Mouse (Mus musculus) heart, embryonic 13.5 days (tissue): Measurements from ENCODE around the gene Brd1. TPM values are rescaled to one million over a fixed set of nuclear protein-coding genes. Genes with fewer than 3 reads are reported as not detected.

Experiments
- ATAC-seq: fragments of 200-750 bp; cut with Nextera tagmentation; 2 replicates; pipeline ENCODE4 v1.8.0; 2017; ENCODE audit warnings: moderate TSS enrichment; ENCODE audit not compliant: insufficient number of reproducible peaks, low FRiP score, low TSS enrichment; ENCODE audit errors: extremely low read depth
- H3K27ac ChIP-seq: fragments of 300-500 bp; sonication (generic); replicated peaks from 2 replicates; pipeline ENCODE4 v1.5.1; 2015; ENCODE audit warnings: moderate library complexity, mild to moderate bottlenecking, inconsistent platforms
- H3K27me3 ChIP-seq: fragments of 300-500 bp; sonication (generic); replicated peaks from 2 replicates; pipeline ENCODE4 v1.6.1; 2015; ENCODE audit warnings: mild to moderate bottlenecking, inconsistent platforms
- H3K36me3 ChIP-seq: fragments of 300-500 bp; sonication (generic); 2 replicates; pipeline ENCODE4 v1.6.1; 2015; ENCODE audit warnings: mild to moderate bottlenecking, inconsistent platforms
- H3K4me1 ChIP-seq: fragments of 300-500 bp; sonication (generic); 2 replicates; pipeline ENCODE4 v1.6.1; 2015; ENCODE audit warnings: inconsistent platforms
- H3K4me2 ChIP-seq: fragments of 300-500 bp; sonication (generic); 2 replicates; pipeline ENCODE4 v1.6.1; 2015; ENCODE audit warnings: inconsistent platforms, mild to moderate bottlenecking, moderate library complexity
- H3K4me3 ChIP-seq: fragments of 300-500 bp; sonication (generic); 2 replicates; pipeline ENCODE4 v1.5.1; 2015; ENCODE audit warnings: moderate library complexity, mild to moderate bottlenecking, inconsistent platforms
- H3K9ac ChIP-seq: fragments of 300-500 bp; sonication (generic); 2 replicates; pipeline ENCODE4 v1.6.1; 2015; ENCODE audit warnings: inconsistent platforms, mild to moderate bottlenecking, moderate library complexity
- H3K9me3 ChIP-seq: fragments of 300-500 bp; sonication (generic); 2 replicates; pipeline ENCODE4 v1.6.1; 2016; ENCODE audit warnings: inconsistent platforms
- WGBS: fragments of 180-500 bp; shearing (Covaris S2); methylation state at CpG from one replicate; pipeline ENCODE4 v1.1.7; 2015; ENCODE audit warnings: mixed read lengths; 5-methylcytosine and 5-hydroxymethylcytosine counted together
- polyA plus RNA-seq: library from polyadenylated mRNA; unstranded; fragments of >200 nt; fragmentation: Nextera tagmentation; extraction: Ambion mirVana; gene quantifications from 2 replicates; pipeline ENCODE4 v1.2.1, GENCODE M21; 2015

The Brd1 gene
- polyA plus RNA-seq, 1 experiment from 2014 or later = 10.4 TPM

DNA sequence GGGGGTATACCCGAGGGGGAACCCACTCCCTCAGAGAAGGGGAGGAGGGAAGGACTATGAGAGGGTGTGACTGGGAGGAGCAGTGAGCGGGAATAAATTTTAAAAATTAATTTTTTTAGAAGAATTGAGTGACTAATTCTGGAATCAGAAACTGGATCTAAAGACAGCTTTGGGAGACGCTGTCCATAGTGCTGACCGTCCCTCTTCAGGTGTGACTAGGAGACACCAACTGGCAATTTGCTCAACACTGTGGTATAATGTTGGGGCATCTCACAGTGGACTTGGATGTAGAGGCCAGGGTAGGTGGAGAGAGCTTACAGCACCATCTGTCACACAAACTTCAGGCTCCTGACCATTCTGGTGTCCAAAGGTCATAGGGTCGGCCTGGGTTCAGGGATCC is 82.0 kb downstream of the Brd1 start:
- H3K27ac ChIP-seq = no peak overlapping the region
- no peak overlapping the region for H3K4me3 ChIP-seq
- no peak overlapping the region for H3K9ac ChIP-seq
- no peak for ATAC-seq
- no peak overlapping the region for H3K4me2 ChIP-seq
- no peaks in the 10 kb centered on the region for H3K36me3 ChIP-seq
- WGBS = 53% methylated on average over 5 of the region's 5 CpGs
- H3K4me1 ChIP-seq = no peaks in the 10 kb centered on the region
- H3K9me3 ChIP-seq = no peaks in the 10 kb centered on the region
- H3K27me3 ChIP-seq = peaks cover 16% of the 10 kb centered on the region

DNA sequence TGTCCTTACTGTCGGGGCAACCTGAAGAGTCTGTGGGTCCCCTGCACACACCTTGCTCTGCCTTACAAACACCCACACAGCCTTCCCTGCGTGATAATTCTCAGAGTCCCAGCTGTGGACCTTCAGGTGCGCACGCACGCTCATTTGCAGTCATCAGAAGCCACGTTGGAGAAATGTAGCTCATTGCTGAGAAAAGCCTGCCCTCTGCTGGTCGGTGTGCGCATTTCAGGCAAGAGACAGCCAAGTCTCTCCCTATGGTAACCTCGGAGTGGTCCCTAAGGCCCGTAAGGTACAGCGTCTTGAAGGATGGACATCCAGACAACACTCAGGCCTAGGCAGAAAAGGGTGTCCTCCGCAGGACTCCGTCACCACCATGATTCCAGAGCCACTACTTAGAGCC is 83.0 kb downstream of the Brd1 start:
- Histone ChIP-seq H3K27ac (no peak overlapping the region), H3K27me3 (peaks cover 16% of the 10 kb centered on the region)
- WGBS = 21% methylated on average over 13 of the region's 13 CpGs

More for the DNA sequence above, 83.0 kb downstream of the Brd1 start:
- H3K4me2 ChIP-seq = no peak overlapping the region
- H3K9me3 ChIP-seq = no peaks in the 10 kb centered on the region
- H3K4me1 ChIP-seq = no peaks in the 10 kb centered on the region
- no peak for ATAC-seq
- H3K9ac ChIP-seq = no peak overlapping the region
- no peak overlapping the region for H3K4me3 ChIP-seq
- no peaks in the 10 kb centered on the region for H3K36me3 ChIP-seq

Other genes starting within 250 kb of the Brd1 start
- gene Zdhhc25, start 133.9 kb downstream of the Brd1 start, polyA plus RNA-seq = not detected in 2 replicates
- 11.6 and 12.1 TPM in 2 replicates for gene Zbed4, start 17.4 kb upstream of the Brd1 start, polyA plus RNA-seq
- gene Alg12, start 85.1 kb upstream of the Brd1 start, polyA plus RNA-seq = 8.9 and 10.5 TPM in 2 replicates
- 54.1 and 63.7 TPM in 2 replicates for gene Creld2, start 85.4 kb upstream of the Brd1 start, polyA plus RNA-seq
- gene Pim3, start 128.0 kb upstream of the Brd1 start, polyA plus RNA-seq = 51.8 and 57.0 TPM in 2 replicates
- gene Ttll8, start 220.2 kb upstream of the Brd1 start, polyA plus RNA-seq = not detected in 2 replicates
- gene Mlc1, start 244.8 kb upstream of the Brd1 start, polyA plus RNA-seq = 0.05 TPM in 1 of 2 replicates, not detected in the other
- gene Mov10l1, start 248.7 kb upstream of the Brd1 start, polyA plus RNA-seq = 62.8 and 67.4 TPM in 2 replicates